Mouse (Mus musculus): Measurements from ENCODE around the gene Otop1.
A peak's percentile ranks its signal among the peaks of the same experiment; 100 is the strongest.

The Otop1 gene

DNA sequence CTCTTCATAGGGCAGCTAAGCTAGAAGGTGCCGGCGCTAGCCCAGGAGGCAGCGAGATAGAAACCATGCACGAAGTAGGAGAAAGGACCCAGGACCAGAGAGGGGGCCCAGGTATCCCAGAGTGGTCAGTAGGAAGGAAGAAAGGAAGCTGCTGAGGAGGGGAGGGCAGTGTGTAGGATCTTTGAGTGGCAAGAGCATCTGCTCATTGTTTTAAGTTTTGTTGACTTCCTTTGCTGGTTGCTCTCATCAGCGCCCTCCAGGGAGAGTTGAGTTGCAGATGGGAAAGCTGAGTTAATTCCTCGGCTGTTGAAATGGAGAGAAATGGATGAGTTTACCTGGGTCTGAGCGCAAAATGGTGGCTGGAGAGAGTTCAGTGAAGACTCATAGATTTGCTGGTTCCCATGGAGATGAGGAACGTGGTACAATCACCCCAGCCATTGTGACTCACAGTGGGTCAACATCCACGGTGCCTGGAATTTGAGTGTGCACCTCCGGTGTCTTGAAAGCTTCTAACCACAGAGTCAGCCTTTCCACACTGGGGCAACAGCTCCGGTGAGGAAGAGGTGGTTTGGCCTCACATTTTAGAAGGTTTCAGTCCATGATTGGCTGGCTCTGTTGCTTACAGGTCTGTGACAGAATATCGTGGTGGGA is 26.1 kb downstream of the Otop1 start:
- DNase-seq (ENCODE audit: low spot score) = no peak

DNA sequence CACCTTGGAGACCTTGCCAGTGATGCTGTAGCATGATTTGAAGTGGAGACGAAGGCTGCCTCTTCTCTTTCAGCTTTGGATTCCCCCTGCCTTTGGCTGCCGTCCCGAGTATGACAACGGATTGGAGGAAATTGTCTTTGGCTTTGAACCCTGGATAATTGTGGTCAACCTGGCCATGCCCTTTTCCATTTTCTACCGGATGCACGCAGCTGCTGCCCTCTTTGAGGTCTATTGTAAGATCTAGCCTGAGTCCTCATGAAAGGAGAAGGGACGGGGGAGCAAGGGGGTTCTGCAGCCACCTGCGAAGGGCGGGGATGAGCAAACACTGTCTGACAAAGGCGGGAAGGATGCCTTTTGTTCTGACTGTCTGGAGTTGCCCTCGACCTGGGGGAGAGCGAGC is 26.9 kb downstream of the Otop1 start:
- no peak for DNase-seq (ENCODE audit: low spot score)

GRCm38 (mm10) chr5:38305241-38305640 is 29.5 kb downstream of the Otop1 start:
- DNase-seq (ENCODE audit: low spot score) = no peak

DNA sequence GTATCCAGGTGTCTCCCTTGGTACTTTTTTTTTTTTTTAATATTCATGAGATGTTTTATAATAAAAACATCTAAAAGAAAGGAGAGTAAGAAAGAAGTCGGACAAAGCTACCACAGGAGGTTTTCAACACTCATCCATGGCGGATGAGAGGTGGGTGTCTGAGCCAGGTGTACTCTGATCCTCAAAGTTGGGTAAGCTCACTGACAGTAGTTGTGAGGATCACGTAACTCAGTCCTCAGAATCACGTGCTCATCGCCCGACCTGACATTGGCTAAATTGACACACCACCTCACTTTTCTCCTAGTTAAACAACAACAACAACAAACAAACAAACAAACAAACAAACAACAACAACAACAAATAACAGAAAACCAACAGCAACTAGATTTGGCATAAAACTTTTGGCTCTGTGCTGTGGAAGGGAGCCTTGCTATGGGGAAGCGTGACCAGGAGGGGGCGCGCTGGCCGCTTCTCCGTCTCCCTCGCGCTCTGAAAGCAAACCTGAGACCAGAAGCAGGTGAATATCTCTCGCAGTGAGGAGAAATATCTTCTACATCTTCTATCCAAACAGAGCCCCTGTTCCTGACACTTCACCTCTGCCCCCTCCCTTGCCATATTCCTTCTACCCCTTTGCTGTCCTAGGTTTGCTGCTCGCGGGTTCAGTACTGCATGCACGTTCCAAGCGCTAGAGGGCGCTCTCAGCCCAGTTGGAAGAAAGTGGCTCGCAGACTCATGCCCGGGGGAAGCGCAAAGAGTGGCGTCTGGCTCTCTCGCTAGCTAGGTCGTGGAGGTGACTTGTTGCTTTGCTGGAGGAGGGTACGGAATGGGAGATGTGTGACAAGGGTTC is 31.7 kb downstream of the Otop1 start:
- DNase-seq (ENCODE audit: low spot score) = peak; percentile 92

DNA sequence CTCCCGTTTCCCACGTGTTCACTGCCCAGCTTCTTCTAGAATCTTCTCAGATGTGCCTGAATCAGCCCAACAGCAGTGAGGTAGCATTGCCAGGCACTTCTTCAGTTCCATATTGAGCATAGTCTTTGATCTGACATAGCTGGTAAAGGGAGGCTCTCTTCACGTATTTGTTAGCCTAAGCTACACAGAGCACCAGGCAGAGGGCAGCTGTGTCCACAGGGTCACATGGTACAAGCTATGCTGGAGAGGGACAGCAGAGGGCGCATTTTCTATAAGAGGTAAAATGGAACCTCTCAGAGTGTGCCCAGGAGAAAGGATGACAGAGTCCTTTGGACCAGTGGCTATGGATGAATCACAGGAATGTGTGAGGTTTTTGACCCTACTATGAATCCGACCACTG is 33.1 kb downstream of the Otop1 start:
- DNase-seq (ENCODE audit: low spot score) = peak; percentile 73

GRCm38 (mm10) chr5:38309795-38310194 is 34.0 kb downstream of the Otop1 start:
- DNase-seq (ENCODE audit: low spot score) = no peak

DNA sequence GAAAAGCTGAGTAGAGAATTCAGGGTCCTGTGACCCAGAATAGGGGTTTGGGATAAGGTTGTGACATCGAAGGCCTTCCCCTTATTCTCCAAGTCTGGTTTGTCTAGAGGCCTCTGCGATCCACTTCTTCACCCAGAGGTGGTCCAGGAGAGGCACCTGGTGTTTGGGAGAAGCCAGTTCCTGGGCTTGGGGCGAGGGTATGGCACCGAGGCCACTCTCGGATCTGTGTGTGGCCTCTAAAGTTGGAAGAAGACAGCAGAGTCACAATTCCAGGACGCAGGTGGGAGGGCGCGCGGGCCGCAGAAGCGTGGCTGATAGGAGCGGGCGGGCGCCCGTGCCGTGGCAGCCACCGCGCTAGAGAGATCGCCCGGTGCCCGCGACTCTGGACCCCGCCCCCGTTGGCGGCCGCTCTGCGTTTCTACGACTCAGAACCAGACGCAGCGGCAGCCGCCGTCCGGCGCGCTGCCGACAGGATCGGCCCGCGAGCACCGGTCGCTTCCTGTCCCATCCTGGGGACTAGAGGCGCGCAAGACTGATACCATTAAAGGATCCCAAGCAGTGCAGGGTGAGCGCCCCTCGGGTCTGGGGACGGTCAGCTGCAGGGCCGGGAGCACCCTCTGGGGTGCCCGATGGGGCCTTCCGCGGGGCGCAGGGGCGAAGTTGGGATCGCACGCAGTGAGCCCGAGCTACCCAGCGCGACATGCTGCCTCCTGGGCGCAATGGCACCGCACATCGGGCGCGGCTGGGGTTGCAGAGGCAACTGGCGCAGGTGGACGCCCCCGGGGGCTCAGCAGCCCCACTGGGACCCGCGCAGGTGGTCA is 43.4 kb downstream of the Otop1 start, which contains the start of gene Drd5:
TSS of gene Drd5 (plus strand) at position 402 of the 821 bp plus-strand sequence.
- DNase-seq (ENCODE audit: low spot score) = no peak

GRCm38 (mm10) chr5:38333381-38333780 is 57.6 kb downstream of the Otop1 start:
- DNase-seq (ENCODE audit: low spot score) = no peak

DNA sequence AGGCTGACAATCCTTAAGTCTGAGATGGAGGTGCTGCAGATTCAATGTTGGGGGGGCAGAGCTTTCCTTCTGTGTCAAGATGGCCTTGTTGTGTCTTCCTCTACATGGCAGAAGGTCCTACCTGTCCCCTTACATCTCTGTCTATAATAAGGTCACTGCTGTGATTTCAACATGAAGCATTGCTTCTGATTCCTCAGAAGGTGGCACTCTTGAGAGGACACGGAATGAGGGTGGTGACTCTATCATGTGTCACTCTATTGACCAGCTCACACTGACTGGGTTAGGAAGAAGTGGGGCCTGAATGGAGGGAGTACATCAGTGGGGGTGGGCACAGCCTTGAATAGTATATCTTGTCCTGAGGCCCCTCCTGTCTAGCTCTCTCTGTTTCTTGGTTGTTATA is 58.8 kb downstream of the Otop1 start:
- DNase-seq (ENCODE audit: low spot score) = no peak

GRCm38 (mm10) chr5:38343101-38343500 is 67.3 kb downstream of the Otop1 start:
- DNase-seq (ENCODE audit: low spot score) = no peak

- no peak for DNase-seq (ENCODE audit: low spot score)
These were observed 71.1 kb downstream of the Otop1 start for GRCm38 (mm10) chr5:38346646-38347432.

- no peak for DNase-seq (ENCODE audit: low spot score)
These were observed 74.7 kb downstream of the Otop1 start for GRCm38 (mm10) chr5:38350351-38350929.

Data from layer of hippocampus, adult 11-12 months (tissue).